Mouse (Mus musculus): ENCODE data around the gene Ercc2. TPM values are rescaled to one million over a fixed set of nuclear protein-coding genes. Genes with fewer than 3 reads are reported as not detected.

The Ercc2 gene
- 10 to 100 TPM; 36.4 to 36.5 TPM for total RNA-seq (2021)
- long read RNA-seq, experiment 1, transcript Ercc2-201 (23 exons, 3,578 nt) = major isoform, 5 of 9 reads
- long read RNA-seq, experiment 1, partial matches to known transcripts = 3 of 9 reads
- long read RNA-seq, experiment 1, other reads (novel, unspliced or antisense) = 1 of 9 reads
- long read RNA-seq, experiment 2, partial matches to known transcripts = 4 of 9 reads
- long read RNA-seq, experiment 2, other reads (novel, unspliced or antisense) = 1 of 9 reads

GRCm38 (mm10) chr7:19381377-19382165, at the start of gene Ercc2:
Gene Ercc2 (plus strand): TSS chr7:19382010.
- TF ChIP-seq CTCF (conservative IDR thresholded peaks at IDR 0.05) = no peak
- peak within 1 kb of the TSS; percentile 69 for H3K27ac ChIP-seq
- DNase-seq (ENCODE audit: low spot score in 2 of 2) = peak; percentile 99
- H3K4me3 ChIP-seq = peak within 1 kb of the TSS; percentile 96

- Histone ChIP-seq H3K4me3 (peak overlapping the region; percentile 78), H3K27ac (peak overlapping the region; percentile 95)
- peak; percentile 85 to 86 for DNase-seq (ENCODE audit: low spot score in 2 of 2)
- TF ChIP-seq CTCF (conservative IDR thresholded peaks at IDR 0.05) = no peak
Observed at GRCm38 (mm10) chr7:19332709-19333352, 49.0 kb upstream of the Ercc2 start.

- no peak for DNase-seq (ENCODE audit: low spot score in 2 of 2)
- TF ChIP-seq CTCF (conservative IDR thresholded peaks at IDR 0.05) = no peak
- Histone ChIP-seq H3K27ac (peak overlapping the region; percentile 47; the same call in 1 of the 2 replicates), H3K4me3 (no peak overlapping the region)
Observed at GRCm38 (mm10) chr7:19335583-19335982, 46.2 kb upstream of the Ercc2 start.

GRCm38 (mm10) chr7:19337122-19337521, 44.7 kb upstream of the Ercc2 start:
- Histone ChIP-seq H3K4me3 (peak overlapping the region; percentile 17; the same call in 1 of the 2 replicates), H3K27ac (peak overlapping the region; percentile 90)
- TF ChIP-seq CTCF (conservative IDR thresholded peaks at IDR 0.05) = no peak
- peak in 1 of 2 experiments; percentile 46 for DNase-seq (ENCODE audit: low spot score in 2 of 2)

- peak overlapping the region; percentile 90 for H3K27ac ChIP-seq
- H3K4me3 ChIP-seq = no peak overlapping the region
- no peak for DNase-seq (ENCODE audit: low spot score in 2 of 2)
- TF ChIP-seq CTCF (conservative IDR thresholded peaks at IDR 0.05) = no peak
Observed at GRCm38 (mm10) chr7:19338060-19338459, 43.8 kb upstream of the Ercc2 start.

- H3K27ac ChIP-seq = peak overlapping the region; percentile 90
- DNase-seq (ENCODE audit: low spot score in 2 of 2) = no peak
- TF ChIP-seq CTCF (conservative IDR thresholded peaks at IDR 0.05) = no peak
- no peak overlapping the region for H3K4me3 ChIP-seq
Observed at GRCm38 (mm10) chr7:19338596-19338995, 43.2 kb upstream of the Ercc2 start.

GRCm38 (mm10) chr7:19341250-19341649, 40.6 kb upstream of the Ercc2 start:
- no peak for DNase-seq (ENCODE audit: low spot score in 2 of 2)
- Histone ChIP-seq H3K4me3 (no peak overlapping the region; the same call in 1 of the 2 replicates), H3K27ac (peak overlapping the region; percentile 87; the same call in 1 of the 2 replicates)
- no peak for TF ChIP-seq CTCF (conservative IDR thresholded peaks at IDR 0.05)

- no peak for TF ChIP-seq CTCF (conservative IDR thresholded peaks at IDR 0.05)
- DNase-seq (ENCODE audit: low spot score in 2 of 2) = no peak
Observed at GRCm38 (mm10) chr7:19341761-19342409, 39.9 kb upstream of the Ercc2 start.

GRCm38 (mm10) chr7:19342481-19343027, 39.3 kb upstream of the Ercc2 start:
- peak; percentile 99 for TF ChIP-seq CTCF (conservative IDR thresholded peaks at IDR 0.05)
- peak; percentile 91 to 94 for DNase-seq (ENCODE audit: low spot score in 2 of 2)
- Histone ChIP-seq H3K27ac (peak overlapping the region; percentile 87), H3K4me3 (peak overlapping the region; percentile 61)

More at GRCm38 (mm10) chr7:19341761-19342409, 39.9 kb upstream of the Ercc2 start:
- Histone ChIP-seq H3K4me3 (peak overlapping the region; percentile 61), H3K27ac (peak overlapping the region; percentile 87)

- TF ChIP-seq CTCF (conservative IDR thresholded peaks at IDR 0.05) = peak; percentile 94
- Histone ChIP-seq H3K4me3 (no peak overlapping the region; the same call in 1 of the 2 replicates), H3K27ac (peak overlapping the region; percentile 46; the same call in 1 of the 2 replicates)
- peak in 1 of 2 experiments; percentile 77 for DNase-seq (ENCODE audit: low spot score in 2 of 2)
Observed at GRCm38 (mm10) chr7:19343210-19343808, 38.5 kb upstream of the Ercc2 start.

- Histone ChIP-seq H3K27ac (peak within 1 kb of the TSS; percentile 98), H3K4me3 (peak within 1 kb of the TSS; percentile 70)
- DNase-seq (ENCODE audit: low spot score in 2 of 2) = no peak
- TF ChIP-seq CTCF (conservative IDR thresholded peaks at IDR 0.05) = no peak
Observed at GRCm38 (mm10) chr7:19344237-19344847, 37.5 kb upstream of the Ercc2 start, which contains the start of gene Ercc1. Gene Ercc1 (plus strand): TSS chr7:19344778.
